Mouse (Mus musculus) cortical plate, adult 2 months (tissue): Measurements from ENCODE around the gene Slc37a4.

ENCODE experiments used
- CTCF ChIP-seq: fragments of 200-500 bp; IDR thresholded peaks from 2 replicates; pipeline ENCODE4 v1.5.1; 2011; ENCODE audit warnings: mild to moderate bottlenecking, control low read depth, low read length; ENCODE audit not compliant: insufficient read depth; ENCODE audit errors: extremely low read depth
- POLR2A ChIP-seq: fragments of 200-500 bp; IDR thresholded peaks from 2 replicates; pipeline ENCODE4 v1.6.1; 2011; ENCODE audit warnings: mild to moderate bottlenecking, low read length, control low read depth; ENCODE audit not compliant: insufficient read depth; ENCODE audit errors: extremely low read depth

DNA sequence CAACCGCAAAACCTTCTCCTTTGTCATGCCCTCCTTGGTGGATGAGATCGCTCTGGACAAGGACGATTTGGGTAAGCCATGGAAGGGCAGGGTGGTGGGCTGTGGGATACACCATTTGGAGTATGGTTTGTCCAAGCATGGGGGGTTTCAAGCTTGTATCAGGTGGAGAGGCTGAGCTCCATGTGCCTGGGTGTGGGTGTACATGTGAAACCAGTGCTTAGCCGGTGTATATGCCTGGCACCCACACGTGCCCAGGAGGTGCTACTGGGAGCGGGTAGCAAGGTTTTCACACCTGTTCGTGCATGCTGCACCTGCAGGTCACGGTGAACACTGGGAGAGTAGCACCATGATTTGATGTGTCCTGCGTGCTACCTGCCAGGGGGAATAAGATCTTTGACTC, 1.9 kb downstream of the Slc37a4 start:
- TF ChIP-seq CTCF (no peak), POLR2A (no peak)
